Comparison of ENCODE assay signal across 16 mouse cellular contexts in genomic region chr19:44364029-44364428, GRCm38 (mm10). TPM values are rescaled to one million over a fixed set of nuclear protein-coding genes. Genes with fewer than 3 reads are reported as not detected.
DNase-seq lines count a peak whose midpoint lies in the region; ATAC-seq and TF ChIP-seq lines count a peak whose summit lies in the region.
"Had no signal": no experiment of that assay in that cellular context is flagged by ENCODE, and none has a peak within 500 bp of the region (broad histone marks: within the 10 kb centered on the region; RNA-seq: fewer than 3 reads in every experiment).

No protein-coding gene starts in this region.

- no peak for TF ChIP-seq CTCF in layer of hippocampus, adult 2 months (conservative IDR thresholded peaks at IDR 0.05)

- H3K4me2 ChIP-seq in midbrain, embryonic 14.5 days (ENCODE audit: low read length), result no peak overlapping the region
- H3K4me2 ChIP-seq: heart, embryonic 11.5 days; liver, embryonic 15.5 days; neural tube, embryonic 12.5 days had no signal

- 88% methylated on average over 8 of the region's 8 CpGs for WGBS in midbrain, embryonic 14.5 days

- H3K27me3 ChIP-seq in midbrain, embryonic 14.5 days (ENCODE audit: control insufficient read depth, insufficient read depth, low read length), result no peaks in the 10 kb centered on the region
- H3K27me3 ChIP-seq: liver, embryonic 15.5 days; neural tube, embryonic 12.5 days had no signal

- no peak overlapping the region for H3K27ac ChIP-seq in layer of hippocampus, adult 2 months
- no peak overlapping the region for H3K27ac ChIP-seq in midbrain, embryonic 14.5 days (replicated peaks; ENCODE audit: low read depth, low read length)
- H3K27ac ChIP-seq: gastrocnemius, adult 2 months; liver, embryonic 15.5 days; macrophage; midbrain, embryonic 10.5 days; neural tube, embryonic 12.5 days had no signal

- peak; percentile 34 for DNase-seq in layer of hippocampus, adult 11-12 months (ENCODE audit: low spot score)
- DNase-seq in layer of hippocampus, postnatal 10 days (ENCODE audit: low spot score in 2 of 2), result no peak
- DNase-seq in right cerebral cortex, postnatal 10 days (ENCODE audit: low spot score in 2 of 2), result peak; percentile 24 to 43
- DNase-seq in right cerebral cortex, postnatal 25 days, result no peak
- peak; percentile 10 to 21 for DNase-seq in layer of hippocampus, adult 2 months (ENCODE audit: low spot score in 2 of 2)
- peak; percentile 13 to 16 for DNase-seq in right cerebral cortex, postnatal 36 days (ENCODE audit: low spot score in 2 of 2)
- DNase-seq in midbrain, embryonic 14.5 days, result no peak

- no peak overlapping the region for H3K4me3 ChIP-seq in layer of hippocampus, adult 2 months
- H3K4me3 ChIP-seq in midbrain, embryonic 14.5 days (replicated peaks; ENCODE audit: low read depth, low read length), result no peak overlapping the region
- H3K4me3 ChIP-seq: gastrocnemius, adult 2 months; liver, embryonic 15.5 days; midbrain, embryonic 10.5 days; neural tube, embryonic 12.5 days had no signal

- ATAC-seq in midbrain, embryonic 14.5 days (ENCODE audit: low FRiP score, low TSS enrichment), result no peak
- ATAC-seq in monocyte, adult 5-6 weeks (replicated peaks; ENCODE audit: insufficient number of reproducible peaks, low FRiP score, low TSS enrichment, poor library complexity, severe bottlenecking), result no peak
- ATAC-seq: forebrain, embryonic 16.5 days had no signal

- no peak overlapping the region for H3K9ac ChIP-seq in midbrain, embryonic 14.5 days (replicated peaks; ENCODE audit: low read length)
- H3K9ac ChIP-seq: liver, embryonic 15.5 days; neural tube, embryonic 12.5 days had no signal

- no peaks in the 10 kb centered on the region for H3K4me1 ChIP-seq in midbrain, embryonic 14.5 days (ENCODE audit: control insufficient read depth, insufficient read depth, low read length)
- H3K4me1 ChIP-seq: neural tube, embryonic 12.5 days had no signal

- H3K9me3 ChIP-seq in midbrain, embryonic 14.5 days (ENCODE audit: control insufficient read depth, low read length), result no peaks in the 10 kb centered on the region
- H3K9me3 ChIP-seq: liver, embryonic 15.5 days; neural tube, embryonic 12.5 days had no signal

- no peaks in the 10 kb centered on the region for H3K36me3 ChIP-seq in midbrain, embryonic 14.5 days (ENCODE audit: control insufficient read depth, insufficient read depth, low read length)
- H3K36me3 ChIP-seq: liver, embryonic 15.5 days; midbrain, embryonic 10.5 days; neural tube, embryonic 12.5 days had no signal

RNA-seq across cellular contexts. Expression of gene Scd4, which starts 31.1 kb away (rescaled TPM):
- total RNA-seq in layer of hippocampus, postnatal 10 days (2021), result 1 to 10 TPM; 1.5 to 2.8 TPM
- 1 to 10 TPM; 2.3 to 2.5 TPM for total RNA-seq in layer of hippocampus, adult 2 months (2021)
- 0.11 and 0.19 TPM in 2 replicates for polyA plus RNA-seq in midbrain, embryonic 14.5 days (2014; fragmentation: Nextera tagmentation; extraction: Ambion mirVana)
- total RNA-seq in monocyte, adult 5-6 weeks (2017), result 1.7 TPM in 1 of 3 replicates, not detected in the others
- total RNA-seq: granulocyte monocyte progenitor cell, adult 5-6 weeks had no signal
- polyA plus RNA-seq: liver, embryonic 15.5 days had no signal

RNA-seq across cellular contexts. Expression of gene Scd1, which starts 43.6 kb away (rescaled TPM):
- total RNA-seq in layer of hippocampus, postnatal 10 days (2021), result 100 to 1,000 TPM; 106 to 146 TPM
- total RNA-seq in layer of hippocampus, adult 2 months (2021), result 100 to 1,000 TPM; 139 TPM
- polyA plus RNA-seq in midbrain, embryonic 14.5 days (2014; fragmentation: Nextera tagmentation; extraction: Ambion mirVana), result 5.9 and 6.8 TPM in 2 replicates
- total RNA-seq in monocyte, adult 5-6 weeks (2017), result 26.3 to 41.6 TPM (median 32.4 TPM) in 3 replicates
- total RNA-seq: granulocyte monocyte progenitor cell, adult 5-6 weeks had no signal

Comparison
In these comparisons a context has a peak if more than half of its experiments do, and no peak if none do; other contexts are left out.
1. DNase-seq: peak in layer of hippocampus, adult 11-12 months (single experiment), right cerebral cortex, postnatal 10 days (2 of 2), layer of hippocampus, adult 2 months (2 of 2) and right cerebral cortex, postnatal 36 days (2 of 2); none in layer of hippocampus, postnatal 10 days (0 of 2), right cerebral cortex, postnatal 25 days (single experiment) and midbrain, embryonic 14.5 days (single experiment).